Mouse (Mus musculus): ENCODE results near the gene Wdsub1. TPM values are rescaled to one million over a fixed set of nuclear protein-coding genes. Genes with fewer than 3 reads are reported as not detected.

Wdsub1 gene
- total RNA-seq, 4 experiments from 2014 or later: 20.7 to 35.0 (median 25.9) TPM

DNA sequence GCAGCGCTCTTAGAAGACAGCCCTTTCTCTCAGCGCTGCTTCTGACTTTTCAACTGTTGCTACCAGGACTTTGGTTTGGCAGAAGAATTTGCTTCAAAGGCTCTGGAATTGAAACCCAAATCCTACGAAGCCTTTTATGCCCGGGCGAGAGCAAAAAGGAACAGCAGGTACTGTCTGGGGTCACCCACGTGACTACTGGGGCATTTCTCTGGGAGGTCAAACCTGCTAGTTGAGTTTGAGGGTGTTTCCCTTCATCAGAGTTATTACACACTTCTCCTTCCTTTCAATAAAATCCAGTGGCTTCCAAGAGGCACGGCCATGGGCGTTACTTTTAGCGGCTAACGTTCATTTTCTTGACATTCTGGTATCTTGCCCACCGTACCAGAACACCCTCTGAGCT, 40.4 kb downstream of the Wdsub1 start:
- no peak for DNase-seq (ENCODE audit: low spot score in 2 of 2)

DNA sequence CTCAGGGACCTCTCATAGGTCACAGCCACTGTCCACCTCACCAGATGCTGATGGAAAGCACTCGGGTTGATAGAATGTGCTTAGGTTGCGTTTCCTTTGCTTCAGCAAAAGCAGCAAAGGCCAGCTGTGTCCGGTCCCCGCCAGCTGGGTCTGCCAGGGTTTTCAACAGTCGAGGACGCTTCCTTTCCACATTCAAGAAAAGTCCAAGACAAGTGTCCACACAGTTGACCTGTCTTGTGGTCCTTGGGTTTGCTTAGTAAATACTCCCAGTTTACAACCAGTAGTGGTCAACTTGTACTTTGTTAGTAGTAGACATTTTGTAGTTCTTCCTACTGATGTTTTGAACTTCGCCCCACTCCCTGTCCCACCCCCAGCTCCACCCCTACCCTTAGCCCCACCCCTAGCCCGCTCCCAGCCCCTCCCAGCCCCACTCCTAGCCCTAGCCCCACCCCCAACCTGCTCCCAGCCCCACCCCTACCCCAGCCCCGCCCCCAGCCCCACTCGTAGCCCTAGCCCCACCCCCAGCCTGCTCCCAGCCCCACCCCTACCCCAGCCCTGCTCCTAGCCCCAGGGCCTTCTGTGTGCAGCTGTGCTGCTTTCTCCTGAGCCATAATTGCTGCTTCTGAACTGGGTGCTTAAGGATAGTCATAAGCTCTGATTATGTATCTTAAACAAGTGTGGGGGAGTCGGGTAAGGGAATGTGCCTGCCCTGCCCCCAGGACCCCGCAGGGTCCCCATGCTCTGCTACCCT, 41.0 kb downstream of the Wdsub1 start:
- DNase-seq (ENCODE audit: low spot score in 2 of 2): no peak

- no peak for DNase-seq (ENCODE audit: low spot score in 2 of 2)
Measured at GRCm38 (mm10) chr2:59840191-59840590, 42.2 kb downstream of the Wdsub1 start.

GRCm38 (mm10) chr2:59839755-59840154, 42.6 kb downstream of the Wdsub1 start:
- DNase-seq (ENCODE audit: low spot score in 2 of 2): no peak

GRCm38 (mm10) chr2:59838825-59839224, 43.6 kb downstream of the Wdsub1 start:
- DNase-seq (ENCODE audit: low spot score in 2 of 2): no peak

DNA sequence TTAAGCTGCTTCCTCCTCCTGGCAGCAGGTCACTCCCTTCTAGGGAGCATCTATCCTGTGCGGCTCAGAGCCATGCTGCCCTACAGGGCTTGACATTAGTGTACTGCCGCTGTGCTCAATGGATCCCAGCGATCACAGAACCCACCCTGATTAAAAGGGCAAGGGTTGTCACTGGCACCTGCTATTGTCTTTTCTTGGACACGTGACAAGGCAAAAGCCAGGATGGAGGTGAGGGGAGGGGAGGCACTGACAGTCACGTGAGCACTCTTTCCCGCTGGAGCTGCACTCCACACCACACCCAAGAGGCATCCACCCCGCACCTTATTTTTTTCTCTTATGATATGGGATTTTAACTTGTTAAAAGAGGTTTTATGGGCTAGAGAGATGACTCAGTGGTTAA, 50.6 kb downstream of the Wdsub1 start:
- no peak for DNase-seq (ENCODE audit: low spot score in 2 of 2)

GRCm38 (mm10) chr2:59830940-59831339, 51.5 kb downstream of the Wdsub1 start:
- no peak for DNase-seq (ENCODE audit: low spot score in 2 of 2)

GRCm38 (mm10) chr2:59830151-59830550, 52.2 kb downstream of the Wdsub1 start:
- DNase-seq (ENCODE audit: low spot score in 2 of 2): no peak

DNA sequence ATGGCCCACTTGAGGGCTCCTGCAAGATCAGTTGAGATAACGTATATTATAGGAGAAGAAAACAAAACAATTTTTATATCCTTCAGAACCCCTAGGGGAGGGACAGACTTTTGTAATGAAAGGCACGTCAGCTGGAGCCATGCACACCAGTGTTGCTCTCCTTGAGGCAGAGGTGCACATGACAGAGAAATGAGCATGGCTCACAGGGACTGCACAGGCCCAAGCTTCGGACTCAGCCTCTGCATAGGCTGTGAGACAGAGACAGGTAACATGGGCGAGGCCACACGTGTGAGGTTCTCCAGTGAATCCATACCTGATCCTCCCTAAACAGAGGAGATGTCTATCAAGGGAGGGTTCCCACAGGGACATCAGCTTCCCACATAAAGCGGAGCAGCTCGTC, 52.7 kb downstream of the Wdsub1 start:
- DNase-seq (ENCODE audit: low spot score in 2 of 2): no peak

- no peak for DNase-seq (ENCODE audit: low spot score in 2 of 2)
Measured at GRCm38 (mm10) chr2:59828777-59829508, 53.4 kb downstream of the Wdsub1 start.

GRCm38 (mm10) chr2:59828103-59828655, 54.2 kb downstream of the Wdsub1 start:
- DNase-seq (ENCODE audit: low spot score in 2 of 2): no peak

GRCm38 (mm10) chr2:59825380-59825779, 57.0 kb downstream of the Wdsub1 start:
- no peak for DNase-seq (ENCODE audit: low spot score in 2 of 2)

DNA sequence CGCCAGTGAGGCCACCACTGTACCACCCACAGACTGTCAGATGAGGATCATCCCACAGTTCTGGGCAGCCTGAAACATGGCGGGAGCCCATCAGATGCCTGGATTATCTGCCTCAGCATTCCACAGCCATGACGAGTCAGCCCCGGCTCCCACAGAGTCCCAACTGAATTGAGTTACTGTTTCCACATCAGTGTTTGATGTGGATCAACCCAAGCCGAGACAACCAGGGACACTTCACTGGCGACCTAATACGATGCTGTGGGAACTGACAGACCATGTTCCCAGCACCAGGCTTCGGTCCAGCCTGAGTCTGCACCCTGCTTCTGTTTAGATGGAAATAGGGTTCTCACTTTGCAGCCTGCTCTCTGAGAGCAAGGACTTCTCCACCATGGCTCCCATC, 58.1 kb downstream of the Wdsub1 start:
- peak in 1 of 2 experiments; percentile 36 for DNase-seq (ENCODE audit: low spot score in 2 of 2)

- no peak for DNase-seq (ENCODE audit: low spot score in 2 of 2)
Measured at GRCm38 (mm10) chr2:59821044-59821443, 61.3 kb downstream of the Wdsub1 start.

DNA sequence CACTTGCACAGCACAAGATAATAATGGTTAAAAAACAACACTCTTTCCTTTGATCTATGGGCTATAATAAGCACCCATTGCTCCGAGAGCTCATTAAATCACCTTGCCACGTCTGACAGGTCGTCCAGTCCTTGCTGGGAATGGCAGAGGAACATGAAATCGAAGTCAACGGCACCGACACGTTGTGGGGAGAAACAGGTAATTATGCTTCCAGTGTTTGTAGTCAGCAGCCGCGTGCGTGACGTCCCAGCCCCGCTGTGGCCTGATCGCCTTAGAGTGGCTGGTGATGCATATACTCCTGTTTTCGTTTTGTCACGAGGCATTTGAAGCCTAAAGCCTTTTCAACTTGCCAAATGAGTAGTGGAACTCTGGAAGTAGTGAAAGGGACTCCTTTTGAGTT, 62.3 kb downstream of the Wdsub1 start:
- no peak for DNase-seq (ENCODE audit: low spot score in 2 of 2)

DNA sequence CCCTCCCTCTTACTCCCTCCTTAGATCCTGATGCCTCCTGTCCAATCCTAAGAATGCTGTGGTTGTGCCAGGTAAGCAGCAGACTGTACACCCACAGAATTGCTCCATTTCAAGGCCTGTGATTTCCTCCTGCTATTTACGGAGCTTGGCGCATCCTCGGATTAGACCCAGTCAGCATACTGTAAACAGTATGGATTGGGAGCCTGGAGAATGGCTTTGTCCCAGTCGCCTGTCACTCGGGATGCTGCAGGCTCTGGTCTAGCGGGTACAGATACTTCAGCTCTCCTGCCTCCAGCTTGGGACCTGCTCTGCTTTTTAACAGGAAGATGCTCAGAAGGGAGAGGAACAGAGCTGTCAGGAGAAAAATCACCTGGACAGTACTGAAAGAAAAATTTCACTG, 63.0 kb downstream of the Wdsub1 start:
- no peak for DNase-seq (ENCODE audit: low spot score in 2 of 2)

DNA sequence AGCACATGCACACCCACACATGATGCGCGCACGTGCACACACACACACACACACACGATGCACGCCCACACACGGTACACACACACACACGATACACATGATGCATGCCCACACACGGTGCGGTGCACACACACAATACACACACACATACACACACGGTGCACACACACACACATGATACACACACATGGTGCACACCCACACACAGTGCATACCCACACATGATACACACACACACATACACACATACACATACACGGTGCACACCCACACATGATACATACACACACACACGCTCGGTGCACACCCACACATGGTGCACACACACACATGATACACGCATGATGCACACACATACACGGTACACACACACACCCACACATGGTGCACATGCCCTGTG, 63.7 kb downstream of the Wdsub1 start:
- no peak for DNase-seq (ENCODE audit: low spot score in 2 of 2)

GRCm38 (mm10) chr2:59814997-59815396, 67.4 kb downstream of the Wdsub1 start:
- DNase-seq (ENCODE audit: low spot score in 2 of 2): no peak

GRCm38 (mm10) chr2:59813457-59813856, 68.9 kb downstream of the Wdsub1 start:
- DNase-seq (ENCODE audit: low spot score in 2 of 2): no peak

DNA sequence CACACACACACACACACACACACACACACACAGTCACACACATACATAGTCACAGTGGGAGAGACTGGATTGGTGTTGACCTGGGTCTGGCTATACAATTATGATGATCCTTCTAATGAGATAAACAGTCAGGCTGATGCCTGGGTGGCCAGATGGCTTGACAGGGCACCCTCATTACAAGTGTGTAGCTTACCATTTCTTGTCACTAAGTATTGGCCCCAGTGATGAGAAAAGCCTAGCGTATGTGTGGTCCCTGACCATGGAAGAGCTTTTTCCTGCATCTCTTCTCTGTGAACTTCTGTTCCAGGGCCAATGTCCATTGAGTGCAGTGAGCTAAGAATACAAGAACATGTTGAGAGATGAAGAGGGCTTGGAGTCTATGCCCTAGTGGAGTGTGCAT, 69.8 kb downstream of the Wdsub1 start:
- DNase-seq (ENCODE audit: low spot score in 2 of 2): no peak

- no peak for DNase-seq (ENCODE audit: low spot score in 2 of 2)
Measured at GRCm38 (mm10) chr2:59811247-59811646, 71.1 kb downstream of the Wdsub1 start.

GRCm38 (mm10) chr2:59810039-59810438, 72.4 kb downstream of the Wdsub1 start:
- no peak for DNase-seq (ENCODE audit: low spot score in 2 of 2)

- no peak for DNase-seq (ENCODE audit: low spot score in 2 of 2)
Measured at GRCm38 (mm10) chr2:59808608-59809007, 73.8 kb downstream of the Wdsub1 start.

All from layer of hippocampus, adult 8-10 months (tissue).